Comparison of ENCODE assay signal across 8 mouse cellular contexts in genomic region chr7:44983085-44983484, GRCm38 (mm10). TPM values are rescaled to one million over a fixed set of nuclear protein-coding genes. Genes with fewer than 3 reads are reported as not detected.
A peak's percentile ranks its signal among the peaks of the same experiment; 100 is the strongest.
DNase-seq lines count a peak whose midpoint lies in the region; ATAC-seq and TF ChIP-seq lines count a peak whose summit lies in the region.

No protein-coding gene starts in this region.

- no peaks in the 10 kb centered on the region for H3K9me3 ChIP-seq in liver, embryonic 14.5 days (ENCODE audit: control insufficient read depth, low read length)

- peaks cover 3% of the 10 kb centered on the region for H3K79me2 ChIP-seq in heart, adult 2 months (replicated peaks; ENCODE audit: control insufficient read depth, insufficient read depth, low read length)

- TF ChIP-seq CTCF in heart, adult 2 months (IDR thresholded peaks at IDR 0.05) = peak; percentile 99
- peak; percentile 99 for TF ChIP-seq CTCF in liver, embryonic 14.5 days (IDR thresholded peaks at IDR 0.05; ENCODE audit: low read depth)
- peak; percentile 85 for TF ChIP-seq CTCF in olfactory bulb, adult 2 months (IDR thresholded peaks at IDR 0.05; ENCODE audit: insufficient read depth, low read depth, low read length)

- no peak overlapping the region for H3K27ac ChIP-seq in heart, adult 2 months
- no peak overlapping the region for H3K27ac ChIP-seq in liver, embryonic 14.5 days
- no peak overlapping the region for H3K27ac ChIP-seq in olfactory bulb, adult 2 months (ENCODE audit: insufficient read depth, low read depth, low read length)

- no peaks in the 10 kb centered on the region for H3K27me3 ChIP-seq in heart, adult 2 months (ENCODE audit: control insufficient read depth, insufficient read depth, low read length)
- no peaks in the 10 kb centered on the region for H3K27me3 ChIP-seq in liver, embryonic 14.5 days (ENCODE audit: control insufficient read depth, insufficient read depth, low read length)

- no peak for TF ChIP-seq POLR2A in heart, adult 2 months (IDR thresholded peaks at IDR 0.05; ENCODE audit: insufficient read depth, low read depth, low read length)
- TF ChIP-seq POLR2A in olfactory bulb, adult 2 months (IDR thresholded peaks at IDR 0.05; ENCODE audit: insufficient read depth, low read depth, low read length) = no peak

- H3K36me3 ChIP-seq in heart, adult 2 months (ENCODE audit: control insufficient read depth, insufficient read depth, low read length) = no peaks in the 10 kb centered on the region
- H3K36me3 ChIP-seq in liver, embryonic 14.5 days (replicated peaks; ENCODE audit: control insufficient read depth, insufficient read depth, low read depth) = peaks cover 27% of the 10 kb centered on the region

- no peak overlapping the region for H3K4me2 ChIP-seq in liver, embryonic 14.5 days (ENCODE audit: low read depth)

- ATAC-seq in liver, embryonic 14.5 days (ENCODE audit: insufficient read depth) = no peak

- TF ChIP-seq EP300 in heart, adult 2 months (IDR thresholded peaks at IDR 0.05; ENCODE audit: insufficient read depth, low read depth, low read length) = peak; percentile 89
- no peak for TF ChIP-seq EP300 in liver, embryonic 14.5 days (IDR thresholded peaks at IDR 0.05; ENCODE audit: low read depth)

- intact Hi-C loops in heart, adult 2 months (cut with DNase I) = loop anchor here (1.0 to 5.0 kb wide), 3 partner anchors 85 to 219 kb away; partner anchors contain the start of genes Ccdc155, Flt3l and Gm45713

- no peak overlapping the region for H3K9ac ChIP-seq in heart, adult 2 months (ENCODE audit: low read depth, low read length)
- H3K9ac ChIP-seq in liver, embryonic 14.5 days (replicated peaks) = no peak overlapping the region

- peak; percentile 89 for DNase-seq in 3T3-L1 (ENCODE audit: low read depth, low spot score)
- peak; percentile 87 to 97 for DNase-seq in adrenal gland, adult (ENCODE audit: inconsistent age in 2 of 2, low spot score in 1 of 2)
- peak; percentile 81 for DNase-seq in embryo, embryonic 11 days
- DNase-seq in heart, adult 2 months = peak; percentile 84 to 90
- peak; percentile 87 to 94 for DNase-seq in kidney, postnatal 25 days
- DNase-seq in liver, embryonic 14.5 days (ENCODE audit: low read depth in 3 of 3, low spot score in 3 of 3) = peak; percentile 59 to 69 (median 61)
- peak; percentile 77 to 92 for DNase-seq in thymus, postnatal 10 days (ENCODE audit: low spot score in 2 of 2)

- H3K4me3 ChIP-seq in heart, adult 2 months = no peak overlapping the region
- no peak overlapping the region for H3K4me3 ChIP-seq in liver, embryonic 14.5 days (ENCODE audit: insufficient read depth in 1 of 2, low read depth in 2 of 2, low read length in 2 of 2)
- H3K4me3 ChIP-seq in olfactory bulb, adult 2 months (ENCODE audit: insufficient read depth, low read depth, low read length) = no peak overlapping the region

- peaks cover 6% of the 10 kb centered on the region for H3K4me1 ChIP-seq in heart, adult 2 months (ENCODE audit: control insufficient read depth, insufficient read depth, low read length)
- peaks cover 3 to 13% of the 10 kb centered on the region in 2 experiments; a peak in 3 of 4 replicates for H3K4me1 ChIP-seq in liver, embryonic 14.5 days (replicated peaks; ENCODE audit: control insufficient read depth in 2 of 2, insufficient read depth in 2 of 2, low read length in 1 of 2)
- H3K4me1 ChIP-seq in olfactory bulb, adult 2 months (ENCODE audit: control insufficient read depth, insufficient read depth, low read length) = peaks cover 18% of the 10 kb centered on the region

- WGBS in heart, adult 2 months = 23% methylated on average over 6 of the region's 6 CpGs
- 21% methylated on average over 6 of the region's 6 CpGs for WGBS in liver, embryonic 14.5 days (ENCODE audit: insufficient replicate concordance)
- 23% methylated on average over 6 of the region's 6 CpGs for WGBS in olfactory bulb, adult 2 months

RNA-seq across cellular contexts. Expression of gene Prmt1, which starts 3.3 kb away (rescaled TPM):
- total RNA-seq in heart, adult 2 months (2021) = 10 to 100 TPM; 85.4 to 98.0 TPM
- 96.7 and 139 TPM in 2 replicates for polyA plus RNA-seq in heart, adult 2 months (2012; rRNA removed)
- 168 and 174 TPM in 2 replicates for polyA plus RNA-seq in liver, embryonic 14.5 days (2012; rRNA removed)
- polyA plus RNA-seq in liver, embryonic 14.5 days (2014; fragmentation: Nextera tagmentation; extraction: Ambion mirVana) = 50.4 and 51.2 TPM in 2 replicates
- not detected in 2 replicates for polyA plus RNA-seq in olfactory bulb, adult 2 months (2012; ENCODE audit: insufficient read depth, insufficient read length, low replicate concordance, missing spikeins)

RNA-seq across cellular contexts. Expression of gene Cpt1c, which starts 8.4 kb away (rescaled TPM):
- 1 to 10 TPM; 1.5 to 2.1 TPM for total RNA-seq in heart, adult 2 months (2021)
- 8.4 and 9.7 TPM in 2 replicates for polyA plus RNA-seq in heart, adult 2 months (2012; rRNA removed)
- 2.5 and 3.0 TPM in 2 replicates for polyA plus RNA-seq in liver, embryonic 14.5 days (2012; rRNA removed)
- polyA plus RNA-seq in liver, embryonic 14.5 days (2014; fragmentation: Nextera tagmentation; extraction: Ambion mirVana) = 0.80 and 1.3 TPM in 2 replicates
- polyA plus RNA-seq in olfactory bulb, adult 2 months (2012; ENCODE audit: insufficient read depth, insufficient read length, low replicate concordance, missing spikeins) = not detected in 2 replicates

RNA-seq across cellular contexts. Expression of gene Irf3, which starts 14.4 kb away (rescaled TPM):
- 10 to 100 TPM; 24.4 to 26.0 TPM for total RNA-seq in heart, adult 2 months (2021)
- 55.6 and 62.6 TPM in 2 replicates for polyA plus RNA-seq in heart, adult 2 months (2012; rRNA removed)
- polyA plus RNA-seq in liver, embryonic 14.5 days (2012; rRNA removed) = 40.3 and 41.0 TPM in 2 replicates
- 28.0 and 32.1 TPM in 2 replicates for polyA plus RNA-seq in liver, embryonic 14.5 days (2014; fragmentation: Nextera tagmentation; extraction: Ambion mirVana)
- not detected in 2 replicates for polyA plus RNA-seq in olfactory bulb, adult 2 months (2012; ENCODE audit: insufficient read depth, insufficient read length, low replicate concordance, missing spikeins)

RNA-seq across cellular contexts. Expression of gene Bcl2l12, which starts 15.4 kb away (rescaled TPM):
- total RNA-seq in heart, adult 2 months (2021) = 10 to 100 TPM in 1 of 2 experiments, 1 to 10 TPM in 1; 9.5 to 11.5 TPM
- 16.8 and 19.2 TPM in 2 replicates for polyA plus RNA-seq in heart, adult 2 months (2012; rRNA removed)
- polyA plus RNA-seq in liver, embryonic 14.5 days (2012; rRNA removed) = 11.4 and 14.4 TPM in 2 replicates
- polyA plus RNA-seq in liver, embryonic 14.5 days (2014; fragmentation: Nextera tagmentation; extraction: Ambion mirVana) = 11.7 and 11.9 TPM in 2 replicates
- polyA plus RNA-seq in olfactory bulb, adult 2 months (2012; ENCODE audit: insufficient read depth, insufficient read length, low replicate concordance, missing spikeins) = not detected in 2 replicates

RNA-seq across cellular contexts. Expression of gene Scaf1, which starts 33.1 kb away (rescaled TPM):
- 10 to 100 TPM; 45.5 to 46.6 TPM for total RNA-seq in heart, adult 2 months (2021)
- polyA plus RNA-seq in heart, adult 2 months (2012; rRNA removed) = 33.9 and 36.0 TPM in 2 replicates
- 16.2 and 16.9 TPM in 2 replicates for polyA plus RNA-seq in liver, embryonic 14.5 days (2012; rRNA removed)
- 11.0 and 14.5 TPM in 2 replicates for polyA plus RNA-seq in liver, embryonic 14.5 days (2014; fragmentation: Nextera tagmentation; extraction: Ambion mirVana)
- not detected in 2 replicates for polyA plus RNA-seq in olfactory bulb, adult 2 months (2012; ENCODE audit: insufficient read depth, insufficient read length, low replicate concordance, missing spikeins)
